Mouse (Mus musculus) testis, adult 10 weeks (tissue): Measurements from ENCODE around the gene Tmem238l. TPM values are rescaled to one million over a fixed set of nuclear protein-coding genes. Genes with fewer than 3 reads are reported as not detected.

Source experiments
- polyA plus RNA-seq: library from polyadenylated mRNA; stranded (reverse); fragments of 350-450 nt; fragmentation: Illumina TruSeq; extraction: RNeasy Lipid Tissue Mini Kit (QIAGEN cat#74804); gene quantifications from one replicate; pipeline ENCODE4 v1.2.3, GENCODE M21; 2014; ENCODE audit warnings: low read depth, low replicate concordance

Tmem238l gene
- polyA plus RNA-seq, result not detected

DNA sequence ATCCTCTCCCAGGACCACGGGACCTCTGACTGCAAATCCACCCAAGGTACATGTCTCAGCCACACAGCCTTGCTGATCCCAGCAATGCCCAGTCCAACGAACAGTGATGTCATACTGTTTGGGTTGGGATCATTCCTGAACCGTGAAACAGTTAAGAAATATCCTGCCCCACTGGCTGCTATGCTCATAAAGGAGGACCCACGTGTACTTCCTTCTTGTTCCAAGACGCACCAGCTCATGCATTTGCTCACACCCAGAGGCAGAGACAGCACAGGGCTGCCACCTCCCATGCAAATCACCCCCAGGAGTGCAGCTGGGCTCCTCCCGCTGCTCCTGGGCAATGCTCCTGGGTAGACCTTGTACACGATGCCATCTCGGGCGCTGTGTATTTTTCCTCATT is at the start of gene Tmem238l:
Gene Tmem238l (plus strand): TSS at position 336 of the 400 bp plus-strand sequence.

DNA sequence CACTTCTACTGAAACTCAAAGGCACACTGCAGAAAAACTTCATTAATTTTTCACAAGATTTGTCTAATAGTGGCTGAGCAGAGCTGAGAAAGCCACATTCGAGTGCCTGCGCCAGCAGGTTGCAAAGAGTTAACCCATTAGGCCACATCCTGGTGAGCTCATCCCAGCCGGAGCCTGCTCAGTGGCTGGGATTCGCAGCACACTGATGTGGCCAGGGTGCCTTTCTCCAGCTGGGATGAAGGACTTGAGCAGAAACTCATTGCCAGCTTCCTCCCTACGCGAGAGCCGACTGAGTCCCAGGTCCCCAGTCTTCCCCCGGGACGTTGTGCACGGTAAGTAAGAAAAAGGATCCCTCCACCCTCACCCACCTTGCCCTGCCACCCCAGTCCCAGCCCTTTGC is 44.6 kb upstream of the Tmem238l start, which contains the start of gene Pirt:
Gene Pirt (plus strand): TSS at position 171 of the 400 bp plus-strand sequence.

Other genes starting within 250 kb of the Tmem238l start
- gene Pirt, start 44.7 kb upstream of the Tmem238l start, polyA plus RNA-seq, result not detected
- gene Tmem220, start 68.5 kb downstream of the Tmem238l start, polyA plus RNA-seq, result 0.76 TPM
- 15.9 TPM for gene Adprm, start 96.0 kb downstream of the Tmem238l start, polyA plus RNA-seq
- gene Sco1, start 96.0 kb downstream of the Tmem238l start, polyA plus RNA-seq, result 8.9 TPM
- 0.04 TPM for gene Myh3, start 121.7 kb downstream of the Tmem238l start, polyA plus RNA-seq
- not detected for gene Myh2, start 214.4 kb downstream of the Tmem238l start, polyA plus RNA-seq
- gene Myh1, start 243.4 kb downstream of the Tmem238l start, polyA plus RNA-seq, result 0.42 TPM